Mouse (Mus musculus): ENCODE measurements at regions not wholly inside any gene's neighbourhood (a gene's known extent, or its start where the extent isn't known, plus 50 kb on each side); places are given as distances from the start of the nearest gene placed in this dataset.

DNA sequence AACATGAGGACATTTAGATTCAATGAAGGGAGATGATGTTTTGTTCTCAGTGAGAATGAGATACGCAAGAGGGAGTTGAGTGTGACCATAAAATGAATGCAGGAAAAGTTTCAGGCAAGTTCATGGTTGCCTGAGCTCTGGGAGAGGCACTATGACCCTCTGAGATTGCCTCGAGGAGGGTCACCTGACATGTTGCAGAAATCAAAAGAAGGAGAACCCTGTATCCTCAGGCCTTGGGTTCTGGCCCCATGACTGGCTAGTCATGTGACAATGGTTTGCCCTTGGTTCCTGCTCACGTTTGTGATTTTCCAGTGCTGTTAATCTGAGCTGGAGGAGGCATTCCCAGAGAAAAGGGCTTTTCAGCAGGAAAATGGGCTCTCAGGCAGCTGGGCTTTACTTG is 98.9 kb downstream of the Mab21l3 start:
- H3K4me2 ChIP-seq (ENCODE audit: low read length), result no peak overlapping the region
- WGBS, result 49% methylated on average over 3 of the region's 3 CpGs
- H3K9me3 ChIP-seq (replicated peaks; ENCODE audit: control insufficient read depth, low read length, poor library complexity, severe bottlenecking), result no peaks in the 10 kb centered on the region
- H3K27me3 ChIP-seq (ENCODE audit: control insufficient read depth, insufficient read depth, low read depth, low read length), result no peaks in the 10 kb centered on the region
- no peaks in the 10 kb centered on the region for H3K36me3 ChIP-seq (ENCODE audit: control insufficient read depth, insufficient read depth, low read length)
- H3K9ac ChIP-seq (ENCODE audit: low read depth, low read length), result no peak overlapping the region
- no peak overlapping the region for H3K4me3 ChIP-seq (ENCODE audit: low read depth, low read length)
- ATAC-seq, result no peak
- H3K4me1 ChIP-seq (ENCODE audit: control insufficient read depth, insufficient read depth, low read length), result no peaks in the 10 kb centered on the region; the same call in 1 of the 2 replicates
- H3K27ac ChIP-seq (ENCODE audit: low read length), result no peak overlapping the region

DNA sequence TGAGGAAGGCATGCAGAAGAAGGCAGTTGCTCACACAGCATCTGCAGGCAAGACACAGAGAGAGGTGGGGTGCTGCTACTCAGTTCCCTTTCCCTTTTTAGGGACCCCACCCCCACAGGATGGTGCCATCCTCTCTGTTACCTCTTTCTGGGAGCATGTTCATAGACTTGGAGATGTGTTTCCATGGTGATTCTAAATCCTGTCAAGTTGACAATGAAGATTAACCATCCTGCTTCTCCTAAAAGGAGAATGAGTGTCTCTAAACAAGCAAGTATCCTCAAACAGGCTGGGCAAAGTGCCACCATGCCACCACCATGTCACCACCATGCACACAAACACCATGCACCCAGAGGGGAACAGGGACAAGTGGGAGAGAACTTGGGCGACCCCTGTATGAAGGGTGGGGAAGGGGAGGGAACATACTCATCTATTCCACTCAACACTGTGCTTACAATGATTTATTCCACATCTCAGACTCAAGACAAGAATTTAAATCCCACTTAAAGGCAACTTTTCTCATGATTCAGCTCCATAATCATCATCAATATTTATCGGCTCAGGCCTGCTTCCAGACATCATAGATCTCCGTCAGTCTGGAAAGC is 99.6 kb downstream of the Mab21l3 start:
- 34% methylated on average over 3 of the region's 3 CpGs for WGBS
- H3K4me1 ChIP-seq (ENCODE audit: control insufficient read depth, insufficient read depth, low read length), result no peaks in the 10 kb centered on the region; the same call in 1 of the 2 replicates
- ATAC-seq, result peak; percentile 56; the same call in 1 of the 2 replicates

DNA sequence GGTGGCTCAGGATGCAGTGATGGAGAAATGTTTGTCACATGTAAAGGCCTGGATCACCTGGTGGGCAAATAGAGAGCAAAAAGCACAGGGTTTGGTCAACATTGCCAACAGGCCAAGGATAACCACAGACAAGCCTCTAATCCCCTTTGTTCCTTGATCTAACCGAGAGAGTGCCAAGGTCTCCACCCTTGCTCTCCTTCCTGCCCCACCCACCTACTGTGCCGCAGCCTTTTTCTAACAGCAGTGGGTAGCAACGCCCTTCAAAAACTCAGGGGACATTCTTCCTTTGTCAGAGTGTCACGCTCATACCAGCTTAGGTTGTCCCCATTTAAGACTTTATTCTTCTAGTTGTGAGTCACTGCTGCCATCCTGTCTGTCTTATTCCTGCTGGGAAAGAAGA is 100.6 kb downstream of the Mab21l3 start:
- no peak for ATAC-seq
- Histone ChIP-seq H3K4me3 (ENCODE audit: low read depth, low read length) (no peak overlapping the region), H3K27ac (ENCODE audit: low read length) (no peak overlapping the region), H3K9me3 (replicated peaks; ENCODE audit: control insufficient read depth, low read length, poor library complexity, severe bottlenecking) (no peaks in the 10 kb centered on the region), H3K4me1 (ENCODE audit: control insufficient read depth, insufficient read depth, low read length) (no peaks in the 10 kb centered on the region; the same call in 1 of the 2 replicates), H3K4me2 (ENCODE audit: low read length) (no peak overlapping the region), H3K36me3 (ENCODE audit: control insufficient read depth, insufficient read depth, low read length) (no peaks in the 10 kb centered on the region), H3K27me3 (ENCODE audit: control insufficient read depth, insufficient read depth, low read depth, low read length) (no peaks in the 10 kb centered on the region), H3K9ac (ENCODE audit: low read depth, low read length) (no peak overlapping the region)
- WGBS, result 44% methylated on average over 4 of the region's 4 CpGs

More for the DNA sequence above, 99.6 kb downstream of the Mab21l3 start:
- H3K27me3 ChIP-seq (ENCODE audit: control insufficient read depth, insufficient read depth, low read depth, low read length), result no peaks in the 10 kb centered on the region
- no peaks in the 10 kb centered on the region for H3K36me3 ChIP-seq (ENCODE audit: control insufficient read depth, insufficient read depth, low read length)
- H3K9me3 ChIP-seq (replicated peaks; ENCODE audit: control insufficient read depth, low read length, poor library complexity, severe bottlenecking), result no peaks in the 10 kb centered on the region
- no peak overlapping the region for H3K4me3 ChIP-seq (ENCODE audit: low read depth, low read length)
- H3K9ac ChIP-seq (ENCODE audit: low read depth, low read length), result no peak overlapping the region
- H3K4me2 ChIP-seq (ENCODE audit: low read length), result no peak overlapping the region
- no peak overlapping the region for H3K27ac ChIP-seq (ENCODE audit: low read length)

- Histone ChIP-seq H3K9me3 (replicated peaks; ENCODE audit: control insufficient read depth, low read length, poor library complexity, severe bottlenecking) (no peaks in the 10 kb centered on the region), H3K4me3 (ENCODE audit: low read depth, low read length) (no peak overlapping the region), H3K36me3 (ENCODE audit: control insufficient read depth, insufficient read depth, low read length) (no peaks in the 10 kb centered on the region), H3K4me2 (ENCODE audit: low read length) (no peak overlapping the region), H3K9ac (ENCODE audit: low read depth, low read length) (no peak overlapping the region), H3K27me3 (ENCODE audit: control insufficient read depth, insufficient read depth, low read depth, low read length) (no peaks in the 10 kb centered on the region), H3K4me1 (ENCODE audit: control insufficient read depth, insufficient read depth, low read length) (no peaks in the 10 kb centered on the region), H3K27ac (ENCODE audit: low read length) (no peak overlapping the region)
- no peak for ATAC-seq
- WGBS, result 87% methylated on average over 4 of the region's 4 CpGs
Measured at GRCm38 (mm10) chr3:101740906-101741305, 107.9 kb downstream of the Mab21l3 start.

GRCm38 (mm10) chr3:101737197-101737596 is 111.6 kb downstream of the Mab21l3 start:
- Histone ChIP-seq H3K27ac (ENCODE audit: low read length) (no peak overlapping the region), H3K9ac (ENCODE audit: low read depth, low read length) (no peak overlapping the region), H3K9me3 (replicated peaks; ENCODE audit: control insufficient read depth, low read length, poor library complexity, severe bottlenecking) (peaks cover 5% of the 10 kb centered on the region; the same call in 1 of the 2 replicates), H3K4me3 (ENCODE audit: low read depth, low read length) (no peak overlapping the region), H3K4me2 (ENCODE audit: low read length) (no peak overlapping the region), H3K27me3 (ENCODE audit: control insufficient read depth, insufficient read depth, low read depth, low read length) (no peaks in the 10 kb centered on the region), H3K4me1 (ENCODE audit: control insufficient read depth, insufficient read depth, low read length) (no peaks in the 10 kb centered on the region), H3K36me3 (ENCODE audit: control insufficient read depth, insufficient read depth, low read length) (no peaks in the 10 kb centered on the region)
- no peak for ATAC-seq
- WGBS, result 93% methylated on average over 6 of the region's 6 CpGs

GRCm38 (mm10) chr3:101729044-101729443 is 119.7 kb downstream of the Mab21l3 start:
- peaks cover 5% of the 10 kb centered on the region; the same call in 1 of the 2 replicates for H3K9me3 ChIP-seq (replicated peaks; ENCODE audit: control insufficient read depth, low read length, poor library complexity, severe bottlenecking)
- H3K27ac ChIP-seq (ENCODE audit: low read length), result no peak overlapping the region
- no peak overlapping the region for H3K9ac ChIP-seq (ENCODE audit: low read depth, low read length)
- H3K4me2 ChIP-seq (ENCODE audit: low read length), result no peak overlapping the region
- no peaks in the 10 kb centered on the region for H3K27me3 ChIP-seq (ENCODE audit: control insufficient read depth, insufficient read depth, low read depth, low read length)
- ATAC-seq, result no peak
- no peak overlapping the region for H3K4me3 ChIP-seq (ENCODE audit: low read depth, low read length)
- H3K36me3 ChIP-seq (ENCODE audit: control insufficient read depth, insufficient read depth, low read length), result no peaks in the 10 kb centered on the region
- WGBS, result 91% methylated on average over 3 of the region's 3 CpGs
- H3K4me1 ChIP-seq (ENCODE audit: control insufficient read depth, insufficient read depth, low read length), result no peaks in the 10 kb centered on the region

DNA sequence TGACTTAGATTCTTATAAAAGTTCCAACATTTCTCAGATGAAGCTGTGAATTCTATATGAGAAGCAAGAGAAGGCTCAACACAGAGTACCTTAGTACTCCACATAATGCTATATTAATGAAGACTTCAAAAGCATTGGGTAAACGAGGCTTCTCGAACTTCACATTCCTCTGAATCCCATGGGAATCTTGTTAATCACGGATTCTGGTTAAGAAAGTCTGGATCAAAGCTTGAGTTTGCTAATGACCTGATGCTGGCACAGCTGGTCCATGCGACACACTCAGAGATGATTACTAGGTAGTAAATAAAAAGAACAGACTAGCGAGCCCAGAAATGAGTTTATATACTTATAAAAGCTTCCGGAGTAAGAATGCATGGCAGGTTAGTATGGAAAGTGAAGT is 118.4 kb upstream of the Atp1a1 start:
- no peak overlapping the region for H3K27ac ChIP-seq (ENCODE audit: low read length)
- H3K9me3 ChIP-seq (replicated peaks; ENCODE audit: control insufficient read depth, low read length, poor library complexity, severe bottlenecking), result no peaks in the 10 kb centered on the region
- no peak for ATAC-seq
- no peaks in the 10 kb centered on the region for H3K4me1 ChIP-seq (ENCODE audit: control insufficient read depth, insufficient read depth, low read length)
- H3K4me2 ChIP-seq (ENCODE audit: low read length), result no peak overlapping the region
- H3K4me3 ChIP-seq (ENCODE audit: low read depth, low read length), result no peak overlapping the region
- H3K36me3 ChIP-seq (ENCODE audit: control insufficient read depth, insufficient read depth, low read length), result no peaks in the 10 kb centered on the region
- WGBS, result 31% methylated on average over 6 of the region's 6 CpGs
- H3K27me3 ChIP-seq (ENCODE audit: control insufficient read depth, insufficient read depth, low read depth, low read length), result no peaks in the 10 kb centered on the region
- H3K9ac ChIP-seq (ENCODE audit: low read depth, low read length), result no peak overlapping the region

- no peak overlapping the region for H3K27ac ChIP-seq (ENCODE audit: low read length)
- H3K4me3 ChIP-seq (ENCODE audit: low read depth, low read length), result no peak overlapping the region
- ATAC-seq, result no peak
- no peaks in the 10 kb centered on the region for H3K27me3 ChIP-seq (ENCODE audit: control insufficient read depth, insufficient read depth, low read depth, low read length)
- no peaks in the 10 kb centered on the region for H3K4me1 ChIP-seq (ENCODE audit: control insufficient read depth, insufficient read depth, low read length)
- H3K9me3 ChIP-seq (replicated peaks; ENCODE audit: control insufficient read depth, low read length, poor library complexity, severe bottlenecking), result no peaks in the 10 kb centered on the region
- H3K9ac ChIP-seq (ENCODE audit: low read depth, low read length), result no peak overlapping the region
- H3K36me3 ChIP-seq (ENCODE audit: control insufficient read depth, insufficient read depth, low read length), result no peaks in the 10 kb centered on the region
- 86% methylated on average over 4 of the region's 4 CpGs for WGBS
- H3K4me2 ChIP-seq (ENCODE audit: low read length), result no peak overlapping the region
Measured at GRCm38 (mm10) chr3:101722001-101722400, 117.5 kb upstream of the Atp1a1 start.

DNA sequence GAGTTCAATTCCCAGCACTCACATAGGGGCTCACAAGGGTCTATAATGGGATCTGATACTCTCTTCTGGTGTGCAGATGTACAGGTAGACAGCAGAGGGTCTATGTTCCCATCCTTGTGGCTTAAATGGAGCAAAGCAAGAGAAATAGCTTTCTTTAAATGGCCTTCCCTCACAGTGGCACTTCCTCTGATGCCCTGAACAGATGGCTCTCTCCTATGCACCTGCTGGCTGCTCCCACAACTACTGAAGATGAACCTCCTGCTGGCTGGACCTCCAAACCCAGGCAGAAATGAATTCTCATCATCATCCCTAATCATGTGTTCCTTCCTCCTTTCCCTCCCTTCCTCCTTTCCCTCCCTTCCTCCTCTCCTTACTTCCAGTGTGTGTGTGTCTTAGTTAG is 110.9 kb upstream of the Atp1a1 start:
- Histone ChIP-seq H3K27ac (ENCODE audit: low read length) (no peak overlapping the region), H3K4me2 (ENCODE audit: low read length) (no peak overlapping the region), H3K27me3 (ENCODE audit: control insufficient read depth, insufficient read depth, low read depth, low read length) (no peaks in the 10 kb centered on the region), H3K9me3 (replicated peaks; ENCODE audit: control insufficient read depth, low read length, poor library complexity, severe bottlenecking) (no peaks in the 10 kb centered on the region), H3K36me3 (ENCODE audit: control insufficient read depth, insufficient read depth, low read length) (no peaks in the 10 kb centered on the region), H3K9ac (ENCODE audit: low read depth, low read length) (no peak overlapping the region), H3K4me1 (ENCODE audit: control insufficient read depth, insufficient read depth, low read length) (peaks cover 22% of the 10 kb centered on the region), H3K4me3 (ENCODE audit: low read depth, low read length) (no peak overlapping the region)
- ATAC-seq, result no peak

Data from midbrain, embryonic 16.5 days (tissue).